Mouse (Mus musculus): ENCODE results near the gene Tsku.

Gene Tsku

DNA sequence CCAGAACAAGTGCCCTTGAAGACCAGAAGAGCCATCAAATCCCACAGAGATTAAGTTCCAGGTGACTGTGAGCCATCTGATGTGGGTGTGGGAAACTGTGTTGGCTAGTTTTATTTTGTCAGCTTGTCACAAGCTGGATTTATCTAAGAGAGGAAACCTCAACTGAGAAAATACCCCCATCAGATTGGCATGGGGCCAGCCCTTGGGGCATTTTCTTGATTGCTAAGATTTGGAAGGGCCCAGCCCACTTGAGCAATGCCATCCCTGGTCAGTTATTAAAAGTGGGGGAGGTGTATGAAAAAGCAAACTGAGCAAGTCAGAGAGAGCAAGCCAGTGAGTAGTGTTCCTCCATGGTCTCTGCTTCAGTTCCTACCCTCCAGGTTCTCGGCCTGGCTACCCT, 36.9 kb downstream of the Tsku start:
- DNase-seq = no peak

DNA sequence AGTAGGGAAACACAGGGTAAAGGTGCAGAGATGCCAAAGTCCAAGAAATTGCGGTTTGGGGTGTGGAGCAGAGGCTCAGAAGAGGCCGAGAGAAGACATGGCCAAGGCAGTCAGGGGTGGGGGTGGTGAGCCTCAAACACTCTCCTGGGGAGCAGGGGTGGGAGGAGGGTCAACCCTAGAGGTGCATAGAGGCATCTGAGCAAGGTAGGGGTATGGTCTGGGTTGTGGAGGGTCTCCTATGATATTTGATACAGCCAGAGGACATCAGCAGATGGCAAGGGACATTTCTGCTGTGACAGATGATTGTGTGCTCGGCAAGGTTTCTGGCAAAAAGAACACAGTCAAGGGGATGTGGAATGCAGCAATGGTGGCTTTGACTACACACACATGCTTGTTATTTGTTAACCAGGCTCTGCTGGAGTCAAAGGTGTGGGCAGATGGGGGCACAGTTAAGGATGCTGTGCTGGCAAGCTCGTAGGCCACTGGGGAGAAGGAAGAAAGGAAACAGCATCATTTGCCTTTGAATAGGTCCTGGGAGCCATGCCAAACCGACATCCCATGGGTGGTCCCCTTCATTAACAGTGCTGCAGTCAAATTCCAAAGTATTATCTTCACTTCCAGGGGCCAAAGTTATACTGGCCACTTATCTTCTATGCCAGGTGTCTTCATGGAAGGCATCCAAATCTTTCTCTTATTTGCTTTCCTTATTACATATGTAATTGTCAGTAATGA, 37.7 kb downstream of the Tsku start:
- DNase-seq = peak; percentile 75

DNA sequence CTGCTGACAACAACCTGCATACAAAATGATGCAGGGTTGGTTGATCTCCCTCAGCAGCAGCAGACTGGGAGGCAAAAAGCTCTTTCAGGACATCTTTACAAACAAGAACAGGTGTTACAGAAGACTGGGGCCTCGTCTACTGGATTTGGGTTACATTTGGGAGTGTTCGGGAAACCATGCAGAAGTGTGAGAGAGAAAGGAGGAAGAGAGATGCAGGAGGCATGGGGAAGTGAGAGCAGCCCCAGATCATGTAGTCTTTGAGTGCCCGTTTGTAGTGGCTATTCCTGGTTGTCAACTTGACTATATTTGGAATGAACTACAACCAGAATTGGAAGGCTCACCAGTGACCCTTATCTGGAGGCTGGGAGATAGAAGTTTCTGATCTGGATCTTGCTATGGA, 38.7 kb downstream of the Tsku start:
- DNase-seq = peak; percentile 43

DNA sequence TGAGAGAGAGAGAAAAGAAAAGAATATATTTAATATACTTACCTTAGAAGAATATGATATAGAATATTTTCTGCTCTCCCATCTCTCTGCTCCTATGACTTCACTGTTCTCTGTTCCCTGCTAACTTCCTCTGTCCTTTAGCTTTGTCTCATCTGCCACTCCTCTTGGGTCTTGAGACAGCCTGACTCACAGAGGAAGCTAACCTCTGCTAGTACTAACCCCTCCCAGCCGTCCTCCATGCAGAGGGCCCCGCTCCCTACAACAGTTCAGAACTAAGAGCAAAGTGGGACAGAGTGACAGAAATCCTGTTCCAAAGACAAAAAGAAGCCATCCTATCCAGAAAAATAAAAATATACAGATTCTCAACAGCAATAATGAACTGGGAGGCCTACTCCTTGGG, 40.0 kb downstream of the Tsku start, which contains the start of gene Acer3:
Acer3 (minus strand) TSS at position 126 of the 400 bp plus-strand sequence.
- DNase-seq = peak; percentile 54

DNA sequence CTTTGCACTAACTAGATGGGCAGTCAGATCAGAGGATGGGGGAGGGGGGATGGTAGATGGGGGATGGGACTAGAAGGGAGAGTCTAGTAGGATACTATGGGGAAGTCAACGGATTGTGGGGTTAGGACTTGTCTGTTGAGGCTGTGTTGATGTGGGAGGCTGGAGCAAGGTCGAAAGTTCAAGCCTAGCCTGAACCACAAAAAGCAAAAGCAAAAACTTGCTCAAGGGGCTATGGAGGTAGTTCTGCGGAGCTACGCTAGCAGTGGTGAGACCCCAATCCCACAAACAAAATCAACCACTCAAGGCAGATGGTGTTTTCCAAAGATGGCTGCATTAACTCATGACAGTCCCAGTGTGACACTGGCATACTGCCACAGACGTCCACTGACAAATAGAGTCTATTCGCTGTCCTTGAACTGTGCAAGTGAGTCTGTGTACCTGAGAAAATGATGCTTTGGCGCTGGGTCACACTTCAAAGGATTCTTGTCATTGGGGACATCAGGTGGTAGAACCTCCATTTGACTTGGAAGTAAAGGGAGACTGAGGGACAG, 41.0 kb downstream of the Tsku start:
- no peak for DNase-seq

DNA sequence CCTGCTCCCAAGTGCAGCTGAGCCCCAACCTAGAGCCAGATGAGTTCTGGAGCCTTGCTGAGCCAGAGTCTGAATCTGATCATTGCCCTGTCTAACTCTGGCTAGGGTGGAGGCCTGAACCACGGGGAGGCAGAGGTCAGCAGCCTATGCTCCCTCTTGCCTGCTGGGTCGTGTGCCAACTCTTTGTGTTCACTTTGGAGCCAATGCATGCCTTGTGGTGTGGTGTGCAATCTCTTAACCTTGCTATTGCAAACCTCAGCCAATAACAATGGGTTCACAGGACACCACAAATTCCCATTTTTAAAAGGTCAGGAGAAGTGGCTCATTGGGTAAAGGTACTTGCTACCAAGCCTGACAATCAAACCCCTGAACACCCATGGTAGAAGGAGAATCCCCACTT, 44.6 kb downstream of the Tsku start:
- DNase-seq = peak; percentile 79

DNA sequence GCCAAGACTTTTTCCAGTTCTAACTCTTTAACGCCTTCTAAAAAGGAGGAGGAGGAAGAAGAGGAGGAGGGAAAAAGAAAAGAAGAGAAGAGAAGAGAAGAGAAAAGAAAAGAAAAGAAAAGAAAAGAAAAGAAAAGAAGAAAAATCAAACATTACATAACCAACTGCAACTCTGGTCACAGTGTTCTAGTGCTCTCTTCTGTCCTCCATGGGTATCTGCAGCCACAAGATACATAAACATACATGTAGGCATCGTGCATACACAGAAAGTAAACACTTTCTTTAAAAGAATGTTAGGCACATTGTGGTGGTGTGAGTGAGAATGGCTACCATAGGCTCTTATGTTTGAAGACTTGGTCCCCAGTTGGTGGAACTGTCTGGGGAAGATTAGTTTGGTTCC, 46.0 kb downstream of the Tsku start:
- no peak for DNase-seq

DNA sequence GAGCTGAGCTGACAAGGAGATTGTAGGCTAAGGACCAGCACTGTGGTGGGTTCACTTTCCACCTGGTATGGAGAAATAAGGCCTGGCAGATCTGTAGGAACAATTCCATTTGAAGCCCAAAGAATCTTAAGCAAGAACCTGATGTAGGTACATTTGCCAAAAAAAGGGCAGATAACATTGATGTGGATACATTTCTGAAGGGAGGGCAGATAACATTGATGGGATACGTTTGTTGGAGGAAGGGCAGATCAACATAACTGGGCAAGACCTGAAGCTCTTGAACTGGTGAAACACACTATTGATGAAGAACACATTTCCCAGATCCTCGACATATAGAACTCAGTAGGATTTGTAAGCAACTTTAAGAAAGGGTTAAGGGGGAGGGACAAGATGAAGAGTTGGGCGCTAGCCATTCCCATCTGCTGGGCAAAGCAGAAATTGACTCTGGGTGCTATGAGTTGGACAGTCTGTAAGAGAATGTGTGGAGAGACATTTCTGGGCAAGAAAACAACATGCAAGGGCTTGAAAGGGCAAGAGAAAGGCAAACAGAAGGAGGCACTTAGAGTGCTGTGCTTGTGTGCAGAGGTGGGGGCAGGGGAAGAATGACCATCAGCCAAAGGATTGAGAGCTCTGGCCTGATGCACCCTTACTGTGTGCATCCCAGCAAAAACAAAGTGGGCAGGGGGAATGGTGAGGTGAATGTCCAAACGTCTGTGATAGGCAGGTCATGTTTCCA, 48.8 kb downstream of the Tsku start:
- DNase-seq = peak; percentile 73

DNA sequence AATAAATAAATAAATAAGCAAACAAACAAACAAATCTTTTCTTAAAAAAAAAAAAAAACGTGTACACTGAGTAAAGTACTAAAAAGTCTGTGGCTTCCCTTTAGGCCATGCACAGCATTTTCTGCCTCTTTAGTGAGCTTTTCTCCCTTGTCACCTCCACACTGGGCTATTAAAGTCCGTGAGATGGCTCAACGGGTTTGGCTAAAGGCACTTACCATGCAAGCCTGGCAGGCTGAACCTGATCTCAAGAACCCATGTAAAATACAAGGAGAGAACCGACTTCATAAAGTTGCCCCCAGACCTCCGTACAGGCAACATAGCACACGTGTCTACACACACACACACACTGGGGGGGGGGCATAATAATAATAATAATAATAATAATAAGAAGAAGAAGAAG, 50.9 kb downstream of the Tsku start:
- no peak for DNase-seq

DNA sequence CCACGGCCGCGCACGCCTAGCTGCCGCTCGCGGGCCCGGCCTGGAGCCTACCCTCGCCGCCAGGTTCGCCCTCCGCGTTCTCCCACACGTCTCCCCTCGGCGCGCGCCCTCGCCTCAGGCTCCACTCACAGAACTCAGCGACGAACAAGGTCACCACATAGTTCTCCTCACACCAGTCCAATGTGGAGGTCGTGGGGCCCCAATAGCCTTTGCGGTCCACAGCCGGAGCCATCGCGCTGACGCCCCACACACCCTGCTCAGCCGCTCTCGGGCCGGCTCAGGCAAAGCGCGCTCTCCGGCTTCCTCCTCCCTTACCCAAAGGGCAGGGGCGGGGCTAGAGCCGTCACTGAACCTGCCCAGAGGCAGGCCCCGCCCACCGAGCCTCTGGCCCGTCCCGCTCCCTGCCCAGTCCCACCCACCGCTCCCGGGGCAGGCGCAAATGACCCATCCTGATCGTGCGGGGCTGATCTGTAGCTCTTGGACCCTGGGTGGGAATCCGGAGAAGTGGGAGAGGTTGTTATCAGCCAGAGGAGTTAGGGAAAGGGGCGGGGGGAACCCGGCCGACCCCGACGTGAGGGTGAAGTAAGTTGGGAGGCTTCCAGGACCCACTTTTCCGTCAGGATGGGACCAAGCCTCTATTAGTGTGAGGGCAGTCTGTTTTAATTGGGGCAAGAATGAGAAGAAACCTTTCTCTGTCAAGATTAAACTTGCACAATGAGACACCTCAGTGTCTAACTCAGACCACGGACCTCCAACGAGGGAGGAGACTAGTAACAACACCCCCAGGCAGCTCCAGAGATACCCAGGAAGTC, 51.7 kb downstream of the Tsku start:
- peak; percentile 98 for DNase-seq

DNA sequence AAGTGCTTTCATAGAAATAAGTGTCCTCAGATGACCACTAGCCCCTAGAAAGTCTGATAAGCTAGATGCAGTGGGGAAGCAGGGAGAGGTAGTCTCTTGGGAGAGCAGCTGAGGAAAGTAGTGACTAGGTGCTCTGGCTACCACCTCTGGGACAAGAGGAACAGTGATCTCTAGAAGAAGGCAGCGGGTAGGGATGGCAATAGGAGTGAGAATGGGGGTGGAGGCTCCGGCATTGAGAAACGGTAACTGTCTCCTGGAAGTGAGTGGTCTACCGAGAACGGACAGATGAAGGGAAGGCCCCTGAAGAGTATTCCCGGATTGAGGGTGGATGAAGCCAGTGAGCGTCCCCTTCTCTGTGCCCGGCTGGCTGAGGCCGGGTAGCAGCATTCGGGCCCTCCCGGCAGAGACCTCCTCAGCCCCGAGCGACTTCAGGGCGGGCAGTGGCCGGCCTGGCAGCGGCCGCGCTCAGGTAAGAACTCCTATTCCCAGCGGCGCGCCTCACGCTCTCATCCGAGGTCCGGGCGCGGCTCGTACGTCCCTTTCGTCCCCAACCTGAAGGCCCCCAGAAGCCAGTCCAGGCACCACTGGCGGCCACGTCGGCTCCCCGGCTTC, 52.4 kb downstream of the Tsku start:
- no peak for DNase-seq

DNA sequence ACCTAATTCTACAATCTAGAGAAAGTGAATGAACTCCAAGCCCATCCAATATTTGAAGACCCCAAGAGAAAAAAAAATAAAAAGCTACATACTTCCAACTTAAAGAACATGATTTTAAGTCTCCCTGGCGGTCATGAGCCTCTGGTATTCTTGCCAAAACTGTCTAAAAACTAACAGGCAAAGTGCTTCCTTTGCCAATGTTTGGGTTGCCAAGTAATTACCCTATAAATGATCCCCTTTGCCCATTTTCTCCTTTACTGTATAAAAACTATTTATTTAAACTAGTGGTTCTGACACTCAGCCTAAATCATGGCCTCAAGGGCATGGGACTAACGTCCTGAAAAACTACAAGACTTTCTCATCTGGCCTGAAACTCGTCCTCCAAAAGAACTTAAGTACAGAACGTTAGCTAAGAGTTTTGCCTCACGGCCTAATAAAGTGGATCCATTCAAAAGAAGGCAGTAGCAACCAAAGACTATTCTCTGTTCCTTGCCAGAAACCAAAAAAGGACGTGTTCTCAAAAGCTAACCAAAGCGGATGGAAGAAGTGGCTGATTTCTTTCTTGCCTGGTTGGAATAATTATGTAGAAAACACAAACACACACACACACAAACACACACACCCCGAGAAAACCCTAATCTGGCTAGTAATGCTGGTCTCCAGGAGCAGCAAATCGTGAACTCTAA, 53.1 kb downstream of the Tsku start:
- DNase-seq = no peak

DNA sequence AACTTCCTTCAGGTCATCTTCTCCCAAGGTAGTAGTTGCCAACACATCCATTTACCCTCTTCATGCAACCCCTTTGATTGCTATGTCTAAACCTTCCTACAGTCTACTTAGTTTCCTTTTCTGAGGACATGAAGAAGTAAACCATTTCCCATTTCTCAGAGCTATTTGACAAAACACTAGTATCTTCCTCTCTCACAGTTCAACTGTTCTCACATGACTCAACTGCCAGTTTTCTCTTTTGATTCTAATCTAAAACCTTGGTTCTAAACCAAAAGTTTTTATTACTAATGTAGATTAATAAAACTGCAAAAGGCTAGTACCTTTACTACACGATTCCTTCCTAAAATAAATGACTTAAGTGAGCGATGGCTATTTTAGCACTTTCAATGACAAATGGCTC, 53.7 kb downstream of the Tsku start:
- DNase-seq = no peak

All from lung, postnatal 36 days (tissue).